Mouse (Mus musculus) CH12.LX (cell line): Measurements from ENCODE around the gene Ercc8. TPM values are rescaled to one million over a fixed set of nuclear protein-coding genes. Genes with fewer than 3 reads are reported as not detected.

Source experiments
- DNase-seq: peaks from one replicate; pipeline ENCODE4 v3.0.0-alpha.2; 2013; ENCODE audit errors: extremely low read depth
- H3K27ac ChIP-seq: 2 replicates; pipeline ENCODE4 v1.5.1; 2012; ENCODE audit warnings: low read depth, mild to moderate bottlenecking, control low read depth, moderate library complexity; ENCODE audit not compliant: insufficient read depth
- H3K27me3 ChIP-seq: replicated peaks from 2 replicates; pipeline ENCODE3; 2012; ENCODE audit warnings: inconsistent platforms
- H3K36me3 ChIP-seq, 2 experiments: replicated peaks in 1 of 2; 2 replicates each; pipeline versions ENCODE3 to v1.6.1; 2012; ENCODE audit warnings: inconsistent platforms in 1 of 2, low read length in 1 of 2, mild to moderate bottlenecking in 1 of 2, mixed read lengths in 1 of 2, moderate library complexity in 1 of 2; ENCODE audit not compliant: control insufficient read depth in 1 of 2, insufficient read depth in 1 of 2
- H3K4me1 ChIP-seq, 2 experiments: 2 replicates each; pipeline ENCODE4 v1.6.1; 2012; ENCODE audit warnings: inconsistent platforms in 1 of 2, moderate library complexity in 1 of 2; ENCODE audit not compliant: insufficient read depth in 2 of 2, control insufficient read depth in 1 of 2
- H3K4me2 ChIP-seq: 2 replicates; pipeline ENCODE4 v1.6.1; 2012; ENCODE audit warnings: low read depth, mild to moderate bottlenecking, control low read depth; ENCODE audit not compliant: poor library complexity, insufficient read depth, severe bottlenecking
- H3K4me3 ChIP-seq, 3 experiments: fragments of 150-350 bp in 1 of 3; sonication (generic) in 1 of 3; replicated peaks in 1 of 3; 2 replicates each; pipeline versions ENCODE3 to v1.5.1; 2011 to 2012; ENCODE audit warnings: low read depth in 2 of 3, low read length in 2 of 3, mild to moderate bottlenecking in 2 of 3, moderate library complexity in 2 of 3, control low read depth in 1 of 3, improper control_type of control experiment in 1 of 3, inconsistent platforms in 1 of 3, mixed read lengths in 1 of 3; ENCODE audit not compliant: poor library complexity in 1 of 3
- H3K79me2 ChIP-seq: replicated peaks from 2 replicates; pipeline ENCODE4 v1.6.1; 2012; ENCODE audit warnings: mild to moderate bottlenecking, moderate library complexity; ENCODE audit not compliant: control insufficient read depth, poor library complexity, insufficient read depth, severe bottlenecking; ENCODE audit errors: extremely low read depth
- H3K9ac ChIP-seq: 2 replicates; pipeline ENCODE4 v1.6.1; 2012; ENCODE audit warnings: low read depth, mild to moderate bottlenecking, control low read depth, moderate library complexity; ENCODE audit not compliant: insufficient read depth
- H3K9me3 ChIP-seq: replicated peaks from 2 replicates; pipeline ENCODE3; 2012; ENCODE audit warnings: low read length, inconsistent platforms, mixed read lengths
- CHD1 ChIP-seq: IDR thresholded peaks from 2 replicates; pipeline ENCODE4 v1.6.1; 2012; ENCODE audit warnings: low read depth, low read length, improper control_type of control experiment, inconsistent platforms
- HCFC1 ChIP-seq: IDR thresholded peaks from 2 replicates; pipeline ENCODE4 v1.6.1; 2012; ENCODE audit warnings: low read depth, mild to moderate bottlenecking, inconsistent platforms, low read length, improper control_type of control experiment
- IRF4 ChIP-seq: IDR thresholded peaks from 2 replicates; pipeline ENCODE4 v1.6.1; 2014; ENCODE audit warnings: low read depth, mild to moderate bottlenecking, inconsistent platforms, low read length, improper control_type of control experiment
- JUN ChIP-seq: IDR thresholded peaks from 2 replicates; pipeline ENCODE4 v1.6.1; 2011; ENCODE audit warnings: low read depth, mild to moderate bottlenecking, low read length, improper control_type of control experiment, moderate library complexity; ENCODE audit not compliant: insufficient read depth
- MEF2A ChIP-seq: IDR thresholded peaks from 2 replicates; pipeline ENCODE4 v1.6.1; 2014; ENCODE audit warnings: low read depth, mild to moderate bottlenecking, inconsistent platforms, low read length, improper control_type of control experiment, borderline replicate concordance
- MYC ChIP-seq: IDR thresholded peaks from 2 replicates; pipeline ENCODE4 v1.6.1; 2011; ENCODE audit warnings: low read depth, mild to moderate bottlenecking, improper control_type of control experiment, low read length
- POLR2AphosphoS2 ChIP-seq: IDR thresholded peaks from 2 replicates; pipeline ENCODE4 v1.6.1; 2011; ENCODE audit warnings: low read depth, low read length, improper control_type of control experiment
- SIN3A ChIP-seq: IDR thresholded peaks from 2 replicates; pipeline ENCODE4 v1.6.1; 2012; ENCODE audit warnings: low read length, improper control_type of control experiment, inconsistent platforms
- UBTF ChIP-seq: IDR thresholded peaks from 2 replicates; pipeline ENCODE4 v1.6.1; 2012; ENCODE audit warnings: low read depth, mild to moderate bottlenecking, inconsistent platforms, low read length, improper control_type of control experiment, moderate library complexity
- USF1 ChIP-seq: IDR thresholded peaks from 2 replicates; pipeline ENCODE4 v1.6.1; 2014; ENCODE audit warnings: low read depth, mild to moderate bottlenecking, inconsistent platforms, low read length, improper control_type of control experiment
- USF2 ChIP-seq: conservative IDR thresholded peaks from 2 replicates; pipeline ENCODE4 v1.6.1; 2011; ENCODE audit warnings: low read depth, low read length, improper control_type of control experiment
- dilution Hi-C: fragments of 300-500 bp; cut with MboI; formaldehyde crosslinking; loops from 2 replicates; pipeline ENCODE4 v1.14.3; 2020; ENCODE audit warnings: low sequenced_read_pairs; ENCODE audit not compliant: extremely low pct_unique_long_range_greater_than_20kb, extremely low pct_ligation_motif_present
- in situ Hi-C: fragments of 300-500 bp; cut with MboI; formaldehyde crosslinking; loops from 3 replicates; pipeline ENCODE4 v1.14.3; 2019; ENCODE audit warnings: low sequenced_read_pairs, low pct_ligation_motif_present, low pct_unique_long_range_greater_than_20kb, mixed read lengths
- polyA plus RNA-seq: library from polyadenylated mRNA; unstranded; fragments of >175 nt; gene quantifications from 2 replicates; pipeline ENCODE4 v1.2.1, GENCODE M21; 2012; ENCODE audit warnings: low read depth; ENCODE audit not compliant: insufficient read length
- total RNA-seq, 2 experiments: library from RNA; depleted of rRNA; stranded (reverse); fragments of 300-350 nt in 1 of 2; fragments of >200 nt in 1 of 2; gene quantifications; 2 replicates each; pipeline ENCODE4 v1.2.3; 2012 to 2014

Gene Ercc8
- total and polyA plus RNA-seq, 3 experiments, result 20.0 to 29.4 (median 20.7) TPM

DNA sequence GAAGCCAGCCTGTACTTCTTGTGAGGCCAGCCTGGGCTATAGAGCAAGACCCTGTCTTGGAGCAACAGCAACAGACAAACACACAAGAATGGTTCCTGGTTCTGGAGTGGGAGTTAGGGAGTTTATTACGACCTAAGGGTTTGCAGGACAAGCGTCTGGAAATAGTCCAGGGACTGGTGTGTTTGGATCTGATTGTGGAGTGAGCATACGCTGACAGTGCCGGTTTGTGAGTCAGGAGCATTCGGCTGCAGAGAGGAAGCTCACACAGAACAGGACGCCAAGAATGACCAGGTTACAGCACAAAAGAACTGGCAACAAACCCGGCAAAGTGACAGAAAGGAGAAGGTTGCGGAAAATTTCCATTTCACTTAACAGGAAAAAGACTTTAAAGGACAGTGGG lies 12.0 kb downstream of the Ercc8 start:
- no peak for DNase-seq

DNA sequence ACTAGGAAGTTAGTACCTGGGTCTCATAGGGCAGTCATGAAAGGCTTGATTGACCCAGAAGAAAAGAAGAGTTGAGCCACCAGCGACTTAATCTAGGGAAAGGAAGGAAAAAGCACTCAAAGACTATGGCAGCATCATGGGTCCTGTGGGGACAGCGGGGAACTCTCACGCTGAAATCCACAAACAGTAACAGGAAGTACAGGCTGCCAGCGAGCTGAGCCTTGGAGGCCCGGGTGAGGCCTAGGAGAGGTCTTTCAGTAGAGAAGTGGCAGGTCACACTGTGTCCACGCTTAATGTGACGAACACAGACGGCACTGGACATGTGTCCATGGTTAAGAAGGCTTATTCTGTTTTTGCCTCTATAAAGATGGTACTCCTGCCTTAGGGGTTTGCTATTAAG lies 21.1 kb downstream of the Ercc8 start:
- no peak for TF ChIP-seq USF1
- TF ChIP-seq HCFC1, result no peak
- no peak for TF ChIP-seq IRF4
- Histone ChIP-seq H3K79me2 (no peaks in the 10 kb centered on the region), H3K36me3 (peaks cover 58 to 87% of the 10 kb centered on the region in 2 experiments), H3K27me3 (no peaks in the 10 kb centered on the region), H3K27ac (no peak overlapping the region), H3K4me1 (no peaks in the 10 kb centered on the region), H3K4me2 (no peak overlapping the region), H3K9ac (no peak overlapping the region), H3K4me3 (no peak overlapping the region), H3K9me3 (no peaks in the 10 kb centered on the region)
- dilution Hi-C loops, result no loop called here
- DNase-seq, result no peak
- in situ Hi-C loops, result loop anchor here (25.0 kb wide), 1 partner anchor 1033 kb away; no protein-coding TSS in a partner anchor

More for the DNA sequence above, 12.0 kb downstream of the Ercc8 start:
- TF ChIP-seq UBTF (no peak), MYC (no peak), MEF2A (no peak), USF2 (no peak), CHD1 (no peak), USF1 (no peak)
- H3K4me2 ChIP-seq, result no peak overlapping the region
- H3K27ac ChIP-seq, result no peak overlapping the region
- H3K4me3 ChIP-seq, result no peak overlapping the region
- in situ Hi-C loops, result no loop called here
- H3K4me1 ChIP-seq, result peaks cover 3 to 8% of the 10 kb centered on the region in 2 experiments; a peak in 2 of 4 replicates
- dilution Hi-C loops, result no loop called here
- no peak overlapping the region for H3K9ac ChIP-seq
- H3K27me3 ChIP-seq, result no peaks in the 10 kb centered on the region
- peaks cover 40 to 79% of the 10 kb centered on the region in 2 experiments for H3K36me3 ChIP-seq
- peaks cover 2% of the 10 kb centered on the region; the same call in 1 of the 2 replicates for H3K79me2 ChIP-seq
- no peaks in the 10 kb centered on the region for H3K9me3 ChIP-seq

DNA sequence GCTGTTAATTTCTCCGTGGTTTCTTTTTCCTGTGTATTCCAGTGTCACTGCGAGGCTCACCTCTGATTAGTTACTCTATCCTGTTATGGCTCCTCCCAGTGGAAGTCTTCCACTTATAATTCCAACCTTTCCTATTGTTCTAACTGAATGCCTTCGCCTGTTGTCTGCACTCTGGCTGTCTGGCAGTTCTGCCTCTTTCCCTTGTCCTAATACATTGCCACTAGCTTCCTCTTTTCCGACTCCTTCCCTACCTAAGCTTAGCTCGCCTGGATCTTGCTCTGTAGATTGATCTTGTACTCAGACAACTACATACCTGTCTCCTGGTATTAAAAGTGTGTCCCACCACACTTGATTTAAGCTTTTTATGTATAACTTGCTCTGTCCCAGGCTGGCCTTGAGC lies 22.3 kb downstream of the Ercc8 start:
- H3K4me1 ChIP-seq, result no peaks in the 10 kb centered on the region
- in situ Hi-C loops, result loop anchor here (25.0 kb wide), 1 partner anchor 1031 kb away; no protein-coding TSS in a partner anchor

More for the DNA sequence above, 22.3 kb downstream of the Ercc8 start:
- H3K27me3 ChIP-seq, result no peaks in the 10 kb centered on the region
- TF ChIP-seq JUN (no peak), USF2 (no peak), SIN3A (no peak), POLR2AphosphoS2 (no peak), USF1 (no peak), MYC (no peak)
- no peak overlapping the region for H3K9ac ChIP-seq
- H3K9me3 ChIP-seq, result no peaks in the 10 kb centered on the region
- no peaks in the 10 kb centered on the region for H3K79me2 ChIP-seq
- H3K36me3 ChIP-seq, result peaks cover 63 to 91% of the 10 kb centered on the region in 2 experiments
- dilution Hi-C loops, result no loop called here
- DNase-seq, result no peak
- no peak overlapping the region for H3K4me3 ChIP-seq
- no peak overlapping the region for H3K4me2 ChIP-seq
- no peak overlapping the region for H3K27ac ChIP-seq
